Mouse (Mus musculus) heart, embryonic 15.5 days (tissue): ENCODE measurements around the gene Cul3. TPM values are rescaled to one million over a fixed set of nuclear protein-coding genes. Genes with fewer than 3 reads are reported as not detected.

Experiments used
- ATAC-seq: fragments of 200-750 bp; cut with Nextera tagmentation; replicated peaks from 2 replicates; pipeline ENCODE4 v1.8.0; 2017; ENCODE audit warnings: low read depth, moderate TSS enrichment; ENCODE audit not compliant: insufficient number of reproducible peaks, insufficient read depth, low FRiP score
- H3K27ac ChIP-seq: fragments of 300-500 bp; sonication (generic); 2 replicates; pipeline ENCODE4 v1.5.1; 2015; ENCODE audit warnings: mild to moderate bottlenecking, inconsistent platforms
- H3K27me3 ChIP-seq: fragments of 300-500 bp; sonication (generic); 2 replicates; pipeline ENCODE4 v1.6.1; 2015; ENCODE audit warnings: inconsistent platforms
- H3K36me3 ChIP-seq: fragments of 300-500 bp; sonication (generic); 2 replicates; pipeline ENCODE4 v1.6.1; 2015; ENCODE audit warnings: mild to moderate bottlenecking, inconsistent platforms
- H3K4me1 ChIP-seq: fragments of 300-500 bp; sonication (generic); replicated peaks from 2 replicates; pipeline ENCODE4 v1.6.1; 2015; ENCODE audit warnings: inconsistent platforms
- H3K4me2 ChIP-seq: fragments of 300-500 bp; sonication (generic); 2 replicates; pipeline ENCODE4 v1.6.1; 2015; ENCODE audit warnings: inconsistent platforms, mild to moderate bottlenecking, moderate library complexity
- H3K4me3 ChIP-seq: fragments of 300-500 bp; sonication (generic); 2 replicates; pipeline ENCODE4 v1.5.1; 2015; ENCODE audit warnings: mild to moderate bottlenecking, inconsistent platforms
- H3K9ac ChIP-seq: fragments of 300-500 bp; sonication (generic); 2 replicates; pipeline ENCODE4 v1.6.1; 2015; ENCODE audit warnings: mild to moderate bottlenecking, inconsistent platforms
- H3K9me3 ChIP-seq: fragments of 300-500 bp; sonication (generic); replicated peaks from 2 replicates; pipeline ENCODE4 v1.6.1; 2016; ENCODE audit warnings: inconsistent platforms
- WGBS: fragments of 180-500 bp; shearing (Covaris S2); methylation state at CpG from one replicate; pipeline ENCODE4 v1.1.7; 2015; ENCODE audit warnings: mixed read lengths; 5-methylcytosine and 5-hydroxymethylcytosine counted together
- polyA plus RNA-seq: library from polyadenylated mRNA; unstranded; fragments of >200 nt; fragmentation: Nextera tagmentation; extraction: Ambion mirVana; gene quantifications from 2 replicates; pipeline ENCODE4 v1.2.1, GENCODE M21; 2015

The Cul3 gene
- polyA plus RNA-seq, 1 experiment from 2014 or later, result 21.3 TPM

- peaks cover 8% of the 10 kb centered on the region; the same call in 1 of the 2 replicates for H3K4me1 ChIP-seq
- no peak overlapping the region for H3K9ac ChIP-seq
- H3K4me2 ChIP-seq, result no peak overlapping the region
- H3K36me3 ChIP-seq, result no peaks in the 10 kb centered on the region
- H3K27ac ChIP-seq, result no peak overlapping the region
- ATAC-seq, result no peak
- H3K4me3 ChIP-seq, result no peak overlapping the region
- 28% methylated on average over 3 of the region's 3 CpGs for WGBS
- H3K27me3 ChIP-seq, result no peaks in the 10 kb centered on the region
- no peaks in the 10 kb centered on the region for H3K9me3 ChIP-seq
Measured at GRCm38 (mm10) chr1:80224839-80225412, 115.4 kb downstream of the Cul3 start.

DNA sequence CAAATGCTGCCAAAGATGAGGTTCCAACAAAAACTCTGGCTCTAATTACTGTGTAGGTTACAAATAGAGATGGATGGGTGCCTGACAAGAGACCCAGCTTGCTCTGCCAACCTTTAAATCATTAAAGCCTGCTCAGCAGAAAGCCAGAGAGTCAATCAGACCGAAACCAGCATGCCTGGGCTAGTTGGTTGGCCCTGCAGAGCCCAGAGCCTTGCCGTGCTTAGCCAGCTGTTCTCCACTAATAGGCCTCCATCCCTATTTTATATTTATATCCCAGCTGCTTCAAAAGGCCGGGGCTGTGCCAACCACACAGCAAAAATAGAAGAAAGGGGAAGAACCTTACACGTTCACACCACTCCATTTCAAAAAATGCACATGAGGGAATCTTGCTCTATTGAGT, 119.1 kb downstream of the Cul3 start:
- no peak overlapping the region for H3K4me2 ChIP-seq
- no peak overlapping the region for H3K4me3 ChIP-seq
- H3K27ac ChIP-seq, result no peak overlapping the region
- H3K9ac ChIP-seq, result no peak overlapping the region
- no peaks in the 10 kb centered on the region for H3K27me3 ChIP-seq
- no peaks in the 10 kb centered on the region for H3K9me3 ChIP-seq
- 48% methylated on average over 4 of the region's 4 CpGs for WGBS
- H3K36me3 ChIP-seq, result no peaks in the 10 kb centered on the region
- H3K4me1 ChIP-seq, result peaks cover 8% of the 10 kb centered on the region; the same call in 1 of the 2 replicates
- ATAC-seq, result no peak

- H3K4me1 ChIP-seq, result no peaks in the 10 kb centered on the region
- no peaks in the 10 kb centered on the region for H3K36me3 ChIP-seq
- no peak within 1 kb of the TSS for H3K4me2 ChIP-seq
- H3K4me3 ChIP-seq, result no peak within 1 kb of the TSS
- no peaks in the 10 kb centered on the region for H3K9me3 ChIP-seq
- H3K9ac ChIP-seq, result no peak within 1 kb of the TSS
- 52% methylated on average over 6 of the region's 6 CpGs for WGBS
- no peaks in the 10 kb centered on the region for H3K27me3 ChIP-seq
- H3K27ac ChIP-seq, result peak within 1 kb of the TSS; percentile 45
- peak; percentile 86 for ATAC-seq
Measured at GRCm38 (mm10) chr1:80218268-80218667, 122.0 kb downstream of the Cul3 start, which contains the start of gene Fam124b. TSS of gene Fam124b (minus strand) at chr1:80218473.

Other genes starting within 250 kb of the Cul3 start
- gene Fam124b, start 122.0 kb downstream of the Cul3 start, polyA plus RNA-seq, result 1.4 and 1.5 TPM in 2 replicates
- gene Gm45261, start 121.0 kb upstream of the Cul3 start, polyA plus RNA-seq, result not detected in 2 replicates